Mouse (Mus musculus): Measurements from ENCODE around the gene Ttc26.

DNA sequence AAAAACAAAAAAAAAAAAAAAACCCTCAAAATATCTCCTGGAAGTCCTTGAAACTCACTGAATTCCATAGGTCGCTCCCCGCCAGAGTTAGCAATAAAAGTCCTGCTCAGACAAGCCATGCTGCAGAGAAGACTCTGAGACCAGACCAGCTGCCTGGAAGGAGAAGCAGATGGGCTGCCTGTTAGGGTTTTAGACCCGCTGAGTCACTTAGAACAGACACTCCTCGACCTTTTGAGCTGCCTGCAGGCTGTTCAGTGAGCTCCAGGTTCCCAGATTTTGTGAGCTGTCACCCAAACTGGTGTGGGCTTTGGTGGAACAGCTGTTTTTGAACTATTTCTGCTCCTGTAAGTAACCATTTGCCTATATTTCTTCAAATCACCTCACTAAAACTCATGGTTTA lies 17.9 kb upstream of the Ttc26 start:
- TF ChIP-seq CTCF (IDR thresholded peaks at IDR 0.05; ENCODE audit: low read depth), result no peak
- no peak for TF ChIP-seq EP300 (IDR thresholded peaks at IDR 0.05; ENCODE audit: low read depth)

Measured in heart, postnatal 0 days (tissue).